Comparison of ENCODE assay signal across 8 mouse cellular contexts in the genomic region with DNA sequence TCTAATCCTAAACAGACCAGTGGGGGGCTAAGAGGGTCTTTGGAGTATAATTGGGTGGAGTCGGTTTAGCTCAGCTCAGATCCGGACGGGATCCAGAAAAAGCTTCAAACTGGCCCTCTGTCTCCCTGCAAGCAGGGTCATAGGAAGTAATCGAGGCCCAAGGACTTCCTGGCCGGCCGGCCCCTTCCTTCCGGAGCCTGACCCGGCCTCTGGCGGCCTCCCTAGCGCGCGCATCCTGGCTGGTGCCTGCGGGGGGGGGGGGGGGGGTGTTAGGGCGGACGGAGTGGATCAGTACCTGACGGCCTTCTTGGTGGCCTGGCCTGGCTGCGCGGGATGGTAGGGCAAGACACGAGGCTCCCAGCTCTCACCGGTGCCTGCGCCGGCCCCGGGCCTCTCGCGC. TPM values are rescaled to one million over a fixed set of nuclear protein-coding genes. Genes with fewer than 3 reads are reported as not detected.
DNase-seq lines count a peak whose midpoint lies in the region; ATAC-seq and TF ChIP-seq lines count a peak whose summit lies in the region.

No protein-coding gene starts in this region.

- peak overlapping the region; percentile 73 for H3K4me2 ChIP-seq in embryonic facial prominence, embryonic 15.5 days (replicated peaks)
- H3K4me2 ChIP-seq in hindbrain, embryonic 16.5 days (ENCODE audit: low read length): peak overlapping the region; percentile 87
- H3K4me2 ChIP-seq in liver, embryonic 14.5 days (ENCODE audit: low read depth): peak overlapping the region; percentile 90
- peak overlapping the region; percentile 91 for H3K4me2 ChIP-seq in neural tube, embryonic 15.5 days

- H3K4me3 ChIP-seq in embryonic facial prominence, embryonic 15.5 days (replicated peaks): peak overlapping the region; percentile 79
- peak overlapping the region; percentile 88 for H3K4me3 ChIP-seq in hindbrain, embryonic 16.5 days (ENCODE audit: low read length)
- peak overlapping the region; percentile 63 to 64 for H3K4me3 ChIP-seq in liver, embryonic 14.5 days (ENCODE audit: insufficient read depth in 1 of 2, low read depth in 2 of 2, low read length in 2 of 2)
- peak overlapping the region; percentile 61 for H3K4me3 ChIP-seq in neural tube, embryonic 15.5 days (replicated peaks)

- DNase-seq in spleen, postnatal 36 days (ENCODE audit: low spot score in 2 of 2): peak; percentile 32
- no peak for DNase-seq in spleen, adult 12 weeks (ENCODE audit: low spot score)
- DNase-seq in liver, embryonic 14.5 days (ENCODE audit: low read depth in 3 of 3, low spot score in 3 of 3): no peak
- DNase-seq in layer of hippocampus, postnatal 25 days (ENCODE audit: extremely low spot score in 1 of 2, low spot score in 1 of 2): no peak
- no peak for DNase-seq in layer of hippocampus, adult 9-11 months

- no peak for ATAC-seq in embryonic facial prominence, embryonic 15.5 days (ENCODE audit: insufficient number of reproducible peaks, low FRiP score, low TSS enrichment, low read depth)
- no peak for ATAC-seq in hindbrain, embryonic 16.5 days
- ATAC-seq in liver, embryonic 14.5 days (ENCODE audit: insufficient read depth): peak; percentile 4; the same call in 1 of the 2 replicates
- ATAC-seq in neural tube, embryonic 15.5 days (ENCODE audit: low FRiP score): peak; percentile 22; the same call in 1 of the 2 replicates

- WGBS in embryonic facial prominence, embryonic 15.5 days: under 1% methylated on average over 20 of the region's 25 CpGs
- under 1% methylated on average over 9 of the region's 25 CpGs for WGBS in hindbrain, embryonic 16.5 days
- under 1% methylated on average over 23 of the region's 25 CpGs for WGBS in liver, embryonic 14.5 days (ENCODE audit: insufficient replicate concordance)
- WGBS in neural tube, embryonic 15.5 days: under 1% methylated on average over 21 of the region's 25 CpGs

- no peak for TF ChIP-seq EP300 in liver, embryonic 14.5 days (IDR thresholded peaks at IDR 0.05; ENCODE audit: low read depth)

- H3K4me1 ChIP-seq in embryonic facial prominence, embryonic 15.5 days: peaks cover 35% of the 10 kb centered on the region
- H3K4me1 ChIP-seq in hindbrain, embryonic 16.5 days (ENCODE audit: control insufficient read depth, insufficient read depth, low read depth, low read length): peaks cover 25% of the 10 kb centered on the region
- H3K4me1 ChIP-seq in liver, embryonic 14.5 days (replicated peaks; ENCODE audit: control insufficient read depth in 2 of 2, insufficient read depth in 2 of 2, low read length in 1 of 2): peaks cover 7 to 9% of the 10 kb centered on the region in 2 experiments
- H3K4me1 ChIP-seq in neural tube, embryonic 15.5 days: peaks cover 65% of the 10 kb centered on the region

- peak overlapping the region; percentile 54 for H3K9ac ChIP-seq in embryonic facial prominence, embryonic 15.5 days
- H3K9ac ChIP-seq in hindbrain, embryonic 16.5 days (ENCODE audit: low read depth, low read length): peak overlapping the region; percentile 83
- peak overlapping the region; percentile 54 for H3K9ac ChIP-seq in liver, embryonic 14.5 days (replicated peaks)
- peak overlapping the region; percentile 64 for H3K9ac ChIP-seq in neural tube, embryonic 15.5 days (replicated peaks)

- H3K36me3 ChIP-seq in embryonic facial prominence, embryonic 15.5 days: peaks cover 35% of the 10 kb centered on the region
- peaks cover 28% of the 10 kb centered on the region for H3K36me3 ChIP-seq in hindbrain, embryonic 16.5 days (ENCODE audit: control insufficient read depth, insufficient read depth, low read length)
- no peaks in the 10 kb centered on the region for H3K36me3 ChIP-seq in liver, embryonic 14.5 days (replicated peaks; ENCODE audit: control insufficient read depth, insufficient read depth, low read depth)
- peaks cover 42% of the 10 kb centered on the region for H3K36me3 ChIP-seq in neural tube, embryonic 15.5 days

- H3K27ac ChIP-seq in embryonic facial prominence, embryonic 15.5 days (replicated peaks): peak overlapping the region; percentile 86
- H3K27ac ChIP-seq in hindbrain, embryonic 16.5 days (ENCODE audit: low read depth, low read length): peak overlapping the region; percentile 89
- H3K27ac ChIP-seq in liver, embryonic 14.5 days: no peak overlapping the region
- peak overlapping the region; percentile 86 for H3K27ac ChIP-seq in neural tube, embryonic 15.5 days (replicated peaks)

- H3K9me3 ChIP-seq in embryonic facial prominence, embryonic 15.5 days (replicated peaks): no peaks in the 10 kb centered on the region
- no peaks in the 10 kb centered on the region for H3K9me3 ChIP-seq in hindbrain, embryonic 16.5 days (ENCODE audit: control insufficient read depth, low read length)
- H3K9me3 ChIP-seq in liver, embryonic 14.5 days (ENCODE audit: control insufficient read depth, low read length): no peaks in the 10 kb centered on the region
- no peaks in the 10 kb centered on the region for H3K9me3 ChIP-seq in neural tube, embryonic 15.5 days (replicated peaks)

- H3K27me3 ChIP-seq in embryonic facial prominence, embryonic 15.5 days: peaks cover 35% of the 10 kb centered on the region
- no peaks in the 10 kb centered on the region; the same call in 1 of the 2 replicates for H3K27me3 ChIP-seq in hindbrain, embryonic 16.5 days (replicated peaks; ENCODE audit: control insufficient read depth, insufficient read depth, low read length)
- H3K27me3 ChIP-seq in liver, embryonic 14.5 days (ENCODE audit: control insufficient read depth, insufficient read depth, low read length): peaks cover 49% of the 10 kb centered on the region
- peaks cover 17% of the 10 kb centered on the region for H3K27me3 ChIP-seq in neural tube, embryonic 15.5 days (replicated peaks)

- TF ChIP-seq CTCF in liver, embryonic 14.5 days (IDR thresholded peaks at IDR 0.05; ENCODE audit: low read depth): no peak

RNA-seq across cellular contexts. Expression of a gene that starts 0.6 kb away (rescaled TPM):
- polyA plus RNA-seq in embryonic facial prominence, embryonic 15.5 days (2015; fragmentation: Nextera tagmentation; extraction: Ambion mirVana): 51.3 and 54.5 TPM in 2 replicates
- polyA plus RNA-seq in hindbrain, embryonic 16.5 days (2015; fragmentation: Nextera tagmentation; extraction: Ambion mirVana): 42.1 and 46.4 TPM in 2 replicates
- polyA plus RNA-seq in liver, embryonic 14.5 days (2012; rRNA removed): 5.0 and 5.2 TPM in 2 replicates
- polyA plus RNA-seq in liver, embryonic 14.5 days (2014; fragmentation: Nextera tagmentation; extraction: Ambion mirVana): 2.8 and 3.6 TPM in 2 replicates
- 48.3 and 51.7 TPM in 2 replicates for polyA plus RNA-seq in neural tube, embryonic 15.5 days (2015; fragmentation: Nextera tagmentation; extraction: Ambion mirVana)
- total RNA-seq in layer of hippocampus, postnatal 25 days (2021): 10 to 100 TPM; 77.2 to 82.8 TPM

RNA-seq across cellular contexts. Expression of a gene that starts 0.8 kb away (rescaled TPM):
- polyA plus RNA-seq in embryonic facial prominence, embryonic 15.5 days (2015; fragmentation: Nextera tagmentation; extraction: Ambion mirVana): 1.3 and 1.4 TPM in 2 replicates
- polyA plus RNA-seq in hindbrain, embryonic 16.5 days (2015; fragmentation: Nextera tagmentation; extraction: Ambion mirVana): 50.5 and 52.5 TPM in 2 replicates
- 0.13 and 0.18 TPM in 2 replicates for polyA plus RNA-seq in liver, embryonic 14.5 days (2012; rRNA removed)
- polyA plus RNA-seq in liver, embryonic 14.5 days (2014; fragmentation: Nextera tagmentation; extraction: Ambion mirVana): 0.09 TPM in 1 of 2 replicates, not detected in the other
- polyA plus RNA-seq in neural tube, embryonic 15.5 days (2015; fragmentation: Nextera tagmentation; extraction: Ambion mirVana): 40.2 and 50.7 TPM in 2 replicates
- total RNA-seq in layer of hippocampus, postnatal 25 days (2021): 10 to 100 TPM; 70.3 to 73.8 TPM

RNA-seq across cellular contexts. Expression of a gene that starts 27.8 kb away (rescaled TPM):
- 104 and 108 TPM in 2 replicates for polyA plus RNA-seq in embryonic facial prominence, embryonic 15.5 days (2015; fragmentation: Nextera tagmentation; extraction: Ambion mirVana)
- polyA plus RNA-seq in hindbrain, embryonic 16.5 days (2015; fragmentation: Nextera tagmentation; extraction: Ambion mirVana): 25.4 and 26.1 TPM in 2 replicates
- 7.7 and 9.7 TPM in 2 replicates for polyA plus RNA-seq in liver, embryonic 14.5 days (2012; rRNA removed)
- polyA plus RNA-seq in liver, embryonic 14.5 days (2014; fragmentation: Nextera tagmentation; extraction: Ambion mirVana): 5.3 and 6.8 TPM in 2 replicates
- 33.1 and 37.6 TPM in 2 replicates for polyA plus RNA-seq in neural tube, embryonic 15.5 days (2015; fragmentation: Nextera tagmentation; extraction: Ambion mirVana)
- 10 to 100 TPM; 18.9 to 20.2 TPM for total RNA-seq in layer of hippocampus, postnatal 25 days (2021)

RNA-seq across cellular contexts. Expression of a gene that starts 28.3 kb away (rescaled TPM):
- 0.65 and 0.84 TPM in 2 replicates for polyA plus RNA-seq in embryonic facial prominence, embryonic 15.5 days (2015; fragmentation: Nextera tagmentation; extraction: Ambion mirVana)
- 20.3 and 21.6 TPM in 2 replicates for polyA plus RNA-seq in hindbrain, embryonic 16.5 days (2015; fragmentation: Nextera tagmentation; extraction: Ambion mirVana)
- 0.03 TPM in 2 replicates for polyA plus RNA-seq in liver, embryonic 14.5 days (2012; rRNA removed)
- not detected in 2 replicates for polyA plus RNA-seq in liver, embryonic 14.5 days (2014; fragmentation: Nextera tagmentation; extraction: Ambion mirVana)
- polyA plus RNA-seq in neural tube, embryonic 15.5 days (2015; fragmentation: Nextera tagmentation; extraction: Ambion mirVana): 22.9 and 31.6 TPM in 2 replicates
- total RNA-seq in layer of hippocampus, postnatal 25 days (2021): 1 to 10 TPM; 8.9 to 9.9 TPM

RNA-seq across cellular contexts. Expression of a gene that starts 28.4 kb away (rescaled TPM):
- 14.7 and 15.7 TPM in 2 replicates for polyA plus RNA-seq in embryonic facial prominence, embryonic 15.5 days (2015; fragmentation: Nextera tagmentation; extraction: Ambion mirVana)
- 17.9 and 18.7 TPM in 2 replicates for polyA plus RNA-seq in hindbrain, embryonic 16.5 days (2015; fragmentation: Nextera tagmentation; extraction: Ambion mirVana)
- 1.3 and 1.8 TPM in 2 replicates for polyA plus RNA-seq in liver, embryonic 14.5 days (2012; rRNA removed)
- 0.17 and 0.28 TPM in 2 replicates for polyA plus RNA-seq in liver, embryonic 14.5 days (2014; fragmentation: Nextera tagmentation; extraction: Ambion mirVana)
- 18.1 and 23.5 TPM in 2 replicates for polyA plus RNA-seq in neural tube, embryonic 15.5 days (2015; fragmentation: Nextera tagmentation; extraction: Ambion mirVana)
- total RNA-seq in layer of hippocampus, postnatal 25 days (2021): 10 to 100 TPM; 11.3 to 19.9 TPM

Comparison
In these comparisons a context has a peak if more than half of its experiments do, and no peak if none do; other contexts are left out.
1. DNase-seq: peak in spleen, postnatal 36 days (2 of 2); none in spleen, adult 12 weeks (single experiment), liver, embryonic 14.5 days (0 of 3), layer of hippocampus, postnatal 25 days (0 of 2) and layer of hippocampus, adult 9-11 months (single experiment).
2. ATAC-seq: peak in liver, embryonic 14.5 days (single experiment) and neural tube, embryonic 15.5 days (single experiment); none in embryonic facial prominence, embryonic 15.5 days (single experiment) and hindbrain, embryonic 16.5 days (single experiment).
3. RNA of a gene that starts 0.8 kb away (polyA plus RNA-seq): 40.2 to 50.7 TPM in neural tube, embryonic 15.5 days and 50.5 to 52.5 TPM in hindbrain, embryonic 16.5 days; 1.3 to 1.4 TPM in embryonic facial prominence, embryonic 15.5 days and 0.09 to 0.18 TPM in liver, embryonic 14.5 days; every median in the first group is over 10 times any median in the second.
4. Peak in every context shown above with its lines, with median percentiles within 50 percentile points of each other: H3K4me2 ChIP-seq, H3K4me3 ChIP-seq and H3K9ac ChIP-seq.